Mouse (Mus musculus) lung, postnatal 0 days (tissue): ENCODE measurements at regions not wholly inside any gene's neighbourhood (a gene's known extent, or its start where the extent isn't known, plus 50 kb on each side); places are given as distances from the start of the nearest gene placed in this dataset.

Experiments
- ATAC-seq: fragments of 200-750 bp; cut with Nextera tagmentation; 2 replicates; pipeline ENCODE4 v1.8.0; 2017; ENCODE audit warnings: moderate library complexity
- DNase-seq: peaks from one replicate; pipeline ENCODE4 v3.0.0-alpha.2; 2016; ENCODE audit warnings: low spot score
- H3K27ac ChIP-seq: fragments of 300-500 bp; sonication (generic); 2 replicates; pipeline ENCODE4 v1.5.1; 2014; ENCODE audit warnings: antibody characterized with exemption, mild to moderate bottlenecking, low read length, mixed read lengths
- H3K27me3 ChIP-seq: fragments of 300-500 bp; sonication (generic); replicated peaks from 2 replicates; pipeline ENCODE4 v1.6.1; 2014; ENCODE audit warnings: low read length, mixed read lengths; ENCODE audit not compliant: insufficient read depth
- H3K36me3 ChIP-seq: fragments of 300-500 bp; sonication (generic); 2 replicates; pipeline ENCODE4 v1.6.1; 2014; ENCODE audit warnings: low read length, mixed read lengths; ENCODE audit not compliant: insufficient read depth
- H3K4me1 ChIP-seq: fragments of 300-500 bp; sonication (generic); 2 replicates; pipeline ENCODE4 v1.6.1; 2014; ENCODE audit warnings: antibody characterized with exemption, low read depth, low read length, mixed read lengths; ENCODE audit not compliant: insufficient read depth
- H3K4me2 ChIP-seq: fragments of 300-500 bp; sonication (generic); replicated peaks from 2 replicates; pipeline ENCODE4 v1.6.1; 2014; ENCODE audit warnings: low read depth, mild to moderate bottlenecking, low read length, moderate library complexity, mixed read lengths
- H3K4me3 ChIP-seq: fragments of 300-500 bp; sonication (generic); 2 replicates; pipeline ENCODE4 v1.5.1; 2014; ENCODE audit warnings: low read depth, low read length
- H3K9ac ChIP-seq: fragments of 300-500 bp; sonication (generic); replicated peaks from 2 replicates; pipeline ENCODE4 v1.6.1; 2014; ENCODE audit warnings: low read depth, mild to moderate bottlenecking
- H3K9me3 ChIP-seq: fragments of 300-500 bp; sonication (generic); 2 replicates; pipeline ENCODE4 v1.6.1; 2016; ENCODE audit warnings: low read length, mixed read lengths
- CTCF ChIP-seq: IDR thresholded peaks from 2 replicates; pipeline ENCODE4 v1.5.1; 2016; ENCODE audit warnings: antibody characterized with exemption, mild to moderate bottlenecking
- EP300 ChIP-seq: IDR thresholded peaks from 2 replicates; pipeline ENCODE4 v1.6.1; 2016; ENCODE audit warnings: antibody characterized with exemption, mild to moderate bottlenecking, control low read depth
- WGBS: fragments of 180-500 bp; shearing (Covaris S2); extraction: QIAGEN DNeasy Blood & Tissue Kit; methylation state at CpG from one replicate; pipeline ENCODE4 v1.1.7; 2014; 5-methylcytosine and 5-hydroxymethylcytosine counted together

- ATAC-seq (no peak), DNase-seq (no peak)
- H3K9ac ChIP-seq, result no peak overlapping the region
- no peak for TF ChIP-seq CTCF
- no peak for TF ChIP-seq EP300
- no peaks in the 10 kb centered on the region for H3K9me3 ChIP-seq
- no peaks in the 10 kb centered on the region for H3K27me3 ChIP-seq
- no peak overlapping the region for H3K27ac ChIP-seq
- no peaks in the 10 kb centered on the region for H3K36me3 ChIP-seq
- no peaks in the 10 kb centered on the region for H3K4me1 ChIP-seq
- H3K4me2 ChIP-seq, result no peak overlapping the region
- no peak overlapping the region for H3K4me3 ChIP-seq
- 56% methylated on average over 1 of the region's 1 CpGs for WGBS
Measured at GRCm38 (mm10) chr7:89088141-89088540, 315.9 kb downstream of the Tmem135 start.

GRCm38 (mm10) chr7:89086348-89086747 lies 317.7 kb downstream of the Tmem135 start:
- ATAC-seq, result peak; percentile 53; the same call in 1 of the 2 replicates

GRCm38 (mm10) chr7:89073939-89074690 lies 329.9 kb downstream of the Tmem135 start:
- no peaks in the 10 kb centered on the region for H3K4me1 ChIP-seq
- 57% methylated on average over 7 of the region's 7 CpGs for WGBS
- H3K27ac ChIP-seq, result no peak overlapping the region

More at GRCm38 (mm10) chr7:89086348-89086747, 317.7 kb downstream of the Tmem135 start:
- no peak overlapping the region for H3K4me3 ChIP-seq
- DNase-seq, result peak; percentile 71
- no peaks in the 10 kb centered on the region for H3K9me3 ChIP-seq
- no peaks in the 10 kb centered on the region for H3K27me3 ChIP-seq
- H3K36me3 ChIP-seq, result no peaks in the 10 kb centered on the region
- TF ChIP-seq EP300 (no peak), CTCF (peak; percentile 81)
- no peaks in the 10 kb centered on the region for H3K4me1 ChIP-seq
- no peak overlapping the region for H3K4me2 ChIP-seq
- no peak overlapping the region for H3K9ac ChIP-seq
- no peak overlapping the region for H3K27ac ChIP-seq
- WGBS, result 55% methylated on average over 1 of the region's 1 CpGs

GRCm38 (mm10) chr7:89070030-89070429 lies 334.0 kb downstream of the Tmem135 start:
- no peak for TF ChIP-seq CTCF
- no peak for TF ChIP-seq EP300
- ATAC-seq (no peak), DNase-seq (no peak)
- Histone ChIP-seq H3K4me3 (no peak overlapping the region), H3K4me1 (no peaks in the 10 kb centered on the region), H3K9ac (no peak overlapping the region), H3K27ac (no peak overlapping the region), H3K27me3 (no peaks in the 10 kb centered on the region), H3K4me2 (no peak overlapping the region), H3K36me3 (no peaks in the 10 kb centered on the region), H3K9me3 (no peaks in the 10 kb centered on the region)

More at GRCm38 (mm10) chr7:89073939-89074690, 329.9 kb downstream of the Tmem135 start:
- ATAC-seq (no peak; the same call in 1 of the 2 replicates), DNase-seq (peak; percentile 19)
- TF ChIP-seq CTCF (peak; percentile 32), EP300 (no peak)
- H3K27me3 ChIP-seq, result no peaks in the 10 kb centered on the region
- H3K4me3 ChIP-seq, result no peak overlapping the region
- no peaks in the 10 kb centered on the region for H3K36me3 ChIP-seq
- no peak overlapping the region for H3K9ac ChIP-seq
- H3K9me3 ChIP-seq, result no peaks in the 10 kb centered on the region
- H3K4me2 ChIP-seq, result no peak overlapping the region

GRCm38 (mm10) chr7:89064462-89064861 lies 339.6 kb downstream of the Tmem135 start:
- DNase-seq (no peak), ATAC-seq (no peak)
- H3K4me3 ChIP-seq, result no peak overlapping the region
- H3K9ac ChIP-seq, result no peak overlapping the region
- H3K27me3 ChIP-seq, result no peaks in the 10 kb centered on the region
- H3K36me3 ChIP-seq, result no peaks in the 10 kb centered on the region
- no peak for TF ChIP-seq EP300
- no peak for TF ChIP-seq CTCF
- H3K27ac ChIP-seq, result no peak overlapping the region
- H3K9me3 ChIP-seq, result no peaks in the 10 kb centered on the region
- H3K4me1 ChIP-seq, result no peaks in the 10 kb centered on the region
- WGBS, result 93% methylated on average over 3 of the region's 3 CpGs
- H3K4me2 ChIP-seq, result no peak overlapping the region

- Histone ChIP-seq H3K4me1 (no peaks in the 10 kb centered on the region), H3K9me3 (no peaks in the 10 kb centered on the region), H3K4me3 (no peak overlapping the region), H3K27me3 (no peaks in the 10 kb centered on the region), H3K4me2 (no peak overlapping the region), H3K36me3 (no peaks in the 10 kb centered on the region), H3K9ac (no peak overlapping the region), H3K27ac (no peak overlapping the region)
- no peak for TF ChIP-seq EP300
- TF ChIP-seq CTCF, result no peak
- 44% methylated on average over 10 of the region's 10 CpGs for WGBS
- ATAC-seq, result no peak
- DNase-seq, result no peak
Measured at GRCm38 (mm10) chr7:89063630-89064029, 340.4 kb downstream of the Tmem135 start.
